ENCODE assay signal across 23 mouse cellular contexts in genomic region chr9:95323622-95324021, GRCm38 (mm10).
DNase-seq lines count a peak whose midpoint lies in the region; ATAC-seq and TF ChIP-seq lines count a peak whose summit lies in the region.
"Had no signal": no experiment of that assay in that cellular context is flagged by ENCODE, and none has a peak within 500 bp of the region (broad histone marks: within the 10 kb centered on the region; RNA-seq: fewer than 3 reads in every experiment).

No protein-coding gene starts in this region.

- no peak overlapping the region for H3K27ac ChIP-seq in hindbrain, embryonic 11.5 days (ENCODE audit: low read depth, low read length)
- H3K27ac ChIP-seq in hindbrain, embryonic 16.5 days (ENCODE audit: low read depth, low read length), result no peak overlapping the region
- 0 out of 2 replicates have a peak overlapping the region, but pooled peaks have one; percentile 13 for H3K27ac ChIP-seq in forebrain, embryonic 12.5 days
- H3K27ac ChIP-seq in midbrain, embryonic 13.5 days, result no peak overlapping the region
- no peak overlapping the region for H3K27ac ChIP-seq in kidney, adult 2 months (ENCODE audit: insufficient read depth, low read depth, low read length)
- no peak overlapping the region for H3K27ac ChIP-seq in heart, adult 2 months
- H3K27ac ChIP-seq: gastrocnemius, adult 2 months; hindbrain, embryonic 13.5 days; liver, embryonic 12.5 days; stomach, postnatal 0 days had no signal

- intact Hi-C loops in heart, adult 2 months (cut with DNase I), result no loop called here

- no peak overlapping the region for H3K9ac ChIP-seq in hindbrain, embryonic 11.5 days (ENCODE audit: low read depth, low read length)
- H3K9ac ChIP-seq in hindbrain, embryonic 16.5 days (ENCODE audit: low read depth, low read length), result no peak overlapping the region
- no peak overlapping the region for H3K9ac ChIP-seq in forebrain, embryonic 12.5 days
- no peak overlapping the region for H3K9ac ChIP-seq in midbrain, embryonic 13.5 days (replicated peaks)
- no peak overlapping the region for H3K9ac ChIP-seq in heart, adult 2 months (ENCODE audit: low read depth, low read length)
- H3K9ac ChIP-seq: hindbrain, embryonic 13.5 days; liver, embryonic 12.5 days had no signal

- H3K36me3 ChIP-seq in hindbrain, embryonic 11.5 days (ENCODE audit: control insufficient read depth, insufficient read depth, low read length), result no peaks in the 10 kb centered on the region
- no peaks in the 10 kb centered on the region for H3K36me3 ChIP-seq in hindbrain, embryonic 16.5 days (ENCODE audit: control insufficient read depth, insufficient read depth, low read length)
- no peaks in the 10 kb centered on the region for H3K36me3 ChIP-seq in forebrain, embryonic 12.5 days (replicated peaks)
- no peaks in the 10 kb centered on the region for H3K36me3 ChIP-seq in midbrain, embryonic 13.5 days
- H3K36me3 ChIP-seq in kidney, adult 2 months (ENCODE audit: control insufficient read depth, insufficient read depth, low read length), result no peaks in the 10 kb centered on the region
- H3K36me3 ChIP-seq in heart, adult 2 months (ENCODE audit: control insufficient read depth, insufficient read depth, low read length), result no peaks in the 10 kb centered on the region
- H3K36me3 ChIP-seq: G1E; hindbrain, embryonic 13.5 days; liver, embryonic 12.5 days had no signal

- H3K4me3 ChIP-seq in hindbrain, embryonic 11.5 days (ENCODE audit: low read depth, low read length), result no peak overlapping the region
- H3K4me3 ChIP-seq in hindbrain, embryonic 16.5 days (ENCODE audit: low read length), result no peak overlapping the region
- H3K4me3 ChIP-seq in forebrain, embryonic 12.5 days (replicated peaks), result no peak overlapping the region
- H3K4me3 ChIP-seq in midbrain, embryonic 13.5 days (replicated peaks), result no peak overlapping the region
- no peak overlapping the region for H3K4me3 ChIP-seq in kidney, adult 2 months (ENCODE audit: insufficient read depth, low read depth, low read length)
- no peak overlapping the region for H3K4me3 ChIP-seq in heart, adult 2 months
- H3K4me3 ChIP-seq: gastrocnemius, adult 2 months; hindbrain, embryonic 13.5 days; liver, embryonic 12.5 days had no signal

- peak; percentile 27; the same call in 1 of the 2 replicates for ATAC-seq in hindbrain, embryonic 11.5 days (ENCODE audit: low FRiP score)
- no peak for ATAC-seq in hindbrain, embryonic 16.5 days
- ATAC-seq in forebrain, embryonic 12.5 days (ENCODE audit: low FRiP score), result no peak
- ATAC-seq in midbrain, embryonic 13.5 days, result peak; percentile 74
- ATAC-seq: intestine, embryonic 16.5 days; liver, embryonic 12.5 days had no signal

- no peak for TF ChIP-seq CTCF in kidney, adult 2 months (conservative IDR thresholded peaks at IDR 0.05; ENCODE audit: insufficient read depth, insufficient read length, low read depth, low read length)
- no peak for TF ChIP-seq CTCF in heart, adult 2 months (IDR thresholded peaks at IDR 0.05)

- H3K4me1 ChIP-seq in hindbrain, embryonic 11.5 days (replicated peaks; ENCODE audit: control insufficient read depth, insufficient read depth, low read length), result 0 out of 2 replicates have a peak, but pooled peaks cover 2% of the 10 kb centered on the region
- no peaks in the 10 kb centered on the region for H3K4me1 ChIP-seq in hindbrain, embryonic 16.5 days (ENCODE audit: control insufficient read depth, insufficient read depth, low read depth, low read length)
- peaks cover 23% of the 10 kb centered on the region for H3K4me1 ChIP-seq in forebrain, embryonic 12.5 days
- peaks cover 18% of the 10 kb centered on the region for H3K4me1 ChIP-seq in midbrain, embryonic 13.5 days (replicated peaks)
- no peaks in the 10 kb centered on the region for H3K4me1 ChIP-seq in kidney, adult 2 months (ENCODE audit: control insufficient read depth, insufficient read depth, low read length)
- no peaks in the 10 kb centered on the region for H3K4me1 ChIP-seq in heart, adult 2 months (ENCODE audit: control insufficient read depth, insufficient read depth, low read length)

- no peak overlapping the region for H3K4me2 ChIP-seq in hindbrain, embryonic 11.5 days (replicated peaks; ENCODE audit: low read depth, low read length)
- no peak overlapping the region for H3K4me2 ChIP-seq in hindbrain, embryonic 16.5 days (ENCODE audit: low read length)
- H3K4me2 ChIP-seq in forebrain, embryonic 12.5 days, result peak overlapping the region; percentile 4; the same call in 1 of the 2 replicates
- H3K4me2 ChIP-seq in midbrain, embryonic 13.5 days (replicated peaks), result no peak overlapping the region
- H3K4me2 ChIP-seq: heart, embryonic 11.5 days; hindbrain, embryonic 13.5 days; liver, embryonic 12.5 days had no signal

- no peaks in the 10 kb centered on the region for H3K79me2 ChIP-seq in heart, adult 2 months (replicated peaks; ENCODE audit: control insufficient read depth, insufficient read depth, low read length)

- no peak for DNase-seq in hindbrain, embryonic 11.5 days (ENCODE audit: low spot score)
- DNase-seq in embryo, embryonic 11 days, result peak; percentile 26
- no peak for DNase-seq in kidney, adult 2 months
- no peak for DNase-seq in layer of hippocampus, postnatal 25 days (ENCODE audit: extremely low spot score in 1 of 2, low spot score in 1 of 2)
- no peak for DNase-seq in heart, adult 2 months
- DNase-seq: adrenal gland, postnatal 36 days; cerebellum, adult 8-10 months; gastrocnemius, adult 2 months; heart, postnatal 10 days; layer of hippocampus, postnatal 36 days; left cerebral cortex, postnatal 4 days; lung, adult 2 months; lung, postnatal 36 days; thymus, postnatal 14 days had no signal

- H3K9me3 ChIP-seq in hindbrain, embryonic 11.5 days (ENCODE audit: control insufficient read depth, low read length), result no peaks in the 10 kb centered on the region
- no peaks in the 10 kb centered on the region for H3K9me3 ChIP-seq in hindbrain, embryonic 16.5 days (ENCODE audit: control insufficient read depth, low read length)
- no peaks in the 10 kb centered on the region for H3K9me3 ChIP-seq in forebrain, embryonic 12.5 days
- H3K9me3 ChIP-seq in midbrain, embryonic 13.5 days, result no peaks in the 10 kb centered on the region
- H3K9me3 ChIP-seq: hindbrain, embryonic 13.5 days; liver, embryonic 12.5 days had no signal

- TF ChIP-seq EP300 in heart, adult 2 months (IDR thresholded peaks at IDR 0.05; ENCODE audit: insufficient read depth, low read depth, low read length), result no peak

- TF ChIP-seq POLR2A in kidney, adult 2 months (IDR thresholded peaks at IDR 0.05; ENCODE audit: low read depth, low read length), result no peak
- no peak for TF ChIP-seq POLR2A in heart, adult 2 months (IDR thresholded peaks at IDR 0.05; ENCODE audit: insufficient read depth, low read depth, low read length)

- WGBS in hindbrain, embryonic 11.5 days, result 21% methylated on average over 7 of the region's 7 CpGs
- 25% methylated on average over 7 of the region's 7 CpGs for WGBS in hindbrain, embryonic 16.5 days
- WGBS in forebrain, embryonic 12.5 days, result 1% methylated on average over 7 of the region's 7 CpGs
- 1% methylated on average over 7 of the region's 7 CpGs for WGBS in midbrain, embryonic 13.5 days
- WGBS in kidney, adult 2 months, result 64% methylated on average over 7 of the region's 7 CpGs
- WGBS in heart, adult 2 months, result 72% methylated on average over 7 of the region's 7 CpGs

- H3K27me3 ChIP-seq in hindbrain, embryonic 11.5 days (ENCODE audit: control insufficient read depth, insufficient read depth, low read length), result no peaks in the 10 kb centered on the region
- no peaks in the 10 kb centered on the region for H3K27me3 ChIP-seq in hindbrain, embryonic 16.5 days (replicated peaks; ENCODE audit: control insufficient read depth, insufficient read depth, low read length)
- H3K27me3 ChIP-seq in forebrain, embryonic 12.5 days, result no peaks in the 10 kb centered on the region
- peaks cover 40% of the 10 kb centered on the region for H3K27me3 ChIP-seq in midbrain, embryonic 13.5 days
- H3K27me3 ChIP-seq in kidney, adult 2 months (replicated peaks; ENCODE audit: control insufficient read depth, insufficient read depth, low read length), result no peaks in the 10 kb centered on the region
- H3K27me3 ChIP-seq in heart, adult 2 months (ENCODE audit: control insufficient read depth, insufficient read depth, low read length), result no peaks in the 10 kb centered on the region
- H3K27me3 ChIP-seq: hindbrain, embryonic 13.5 days; liver, embryonic 12.5 days had no signal

Comparison
In these comparisons a context has a peak if more than half of its experiments do, and no peak if none do; other contexts are left out.
1. ATAC-seq: peak in hindbrain, embryonic 11.5 days (single experiment) and midbrain, embryonic 13.5 days (single experiment); none in hindbrain, embryonic 16.5 days (single experiment) and forebrain, embryonic 12.5 days (single experiment).